Mouse (Mus musculus): ENCODE data around the gene Lrfn4.
"Not testable (repeated sequence)": the region's sequence is repeated elsewhere in the genome, so short reads cannot be mapped to it uniquely, and the experiment has no call there.

The Lrfn4 gene

DNA sequence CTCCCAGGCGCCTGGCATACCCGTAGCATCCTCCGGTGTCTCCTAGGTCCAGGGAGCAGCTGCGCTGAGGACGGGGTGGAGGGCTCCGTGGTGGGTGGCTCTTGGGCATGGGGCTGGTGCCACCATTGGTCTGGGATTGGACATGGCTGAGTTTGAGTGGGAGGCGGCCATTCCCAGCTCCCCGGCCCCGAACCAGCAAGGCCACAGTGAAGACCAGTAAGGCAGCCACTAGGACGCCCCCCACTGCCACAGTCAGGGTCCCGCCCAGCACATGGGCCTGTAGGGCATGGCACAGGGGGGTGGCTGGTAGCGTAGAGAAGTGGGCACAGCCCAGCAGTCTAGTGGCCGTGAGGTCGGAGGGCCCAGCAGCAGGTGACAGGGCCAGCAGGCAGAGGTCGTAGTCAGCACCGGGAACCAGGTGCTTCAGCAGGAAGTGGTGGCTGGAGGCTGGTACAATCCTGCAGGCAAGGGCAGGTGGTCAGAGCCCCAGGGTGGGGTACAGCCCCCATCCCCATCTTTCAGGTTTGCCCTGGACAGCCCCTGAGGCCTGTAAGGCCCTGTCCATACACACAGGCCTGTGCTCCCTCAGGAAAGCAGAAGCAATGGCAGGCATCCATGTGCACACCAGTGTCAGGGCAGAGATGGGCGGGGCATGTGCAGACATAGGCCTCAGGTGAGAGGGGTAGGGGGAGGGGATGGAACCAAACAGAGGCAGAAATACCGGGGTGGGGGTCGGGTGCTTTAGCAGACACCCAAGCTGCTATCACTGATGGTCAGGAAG is 3.1 kb downstream of the Lrfn4 start:
- DNase-seq (ENCODE audit: low spot score in 2 of 2): no peak

DNA sequence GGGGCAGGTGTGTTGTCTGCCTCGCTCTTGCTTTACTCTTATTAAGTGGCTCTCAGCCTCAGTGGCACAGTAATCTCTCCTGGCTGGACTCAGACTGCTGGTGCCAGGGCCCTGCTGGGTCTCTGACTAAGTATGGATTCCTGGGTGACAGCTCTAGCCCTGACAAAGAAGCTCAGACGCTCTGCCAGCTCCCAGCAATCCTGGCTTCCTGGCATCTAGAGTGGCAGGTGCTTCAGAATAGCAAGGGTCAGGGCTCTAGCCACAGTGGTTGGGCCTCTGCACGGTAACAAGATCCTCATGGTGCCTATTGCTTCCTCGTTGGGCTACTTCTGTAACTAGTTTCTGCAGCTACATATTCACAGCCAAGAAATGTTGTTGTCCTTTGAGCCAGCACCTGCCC is 5.4 kb downstream of the Lrfn4 start:
- no peak for DNase-seq (ENCODE audit: low spot score in 2 of 2)

DNA sequence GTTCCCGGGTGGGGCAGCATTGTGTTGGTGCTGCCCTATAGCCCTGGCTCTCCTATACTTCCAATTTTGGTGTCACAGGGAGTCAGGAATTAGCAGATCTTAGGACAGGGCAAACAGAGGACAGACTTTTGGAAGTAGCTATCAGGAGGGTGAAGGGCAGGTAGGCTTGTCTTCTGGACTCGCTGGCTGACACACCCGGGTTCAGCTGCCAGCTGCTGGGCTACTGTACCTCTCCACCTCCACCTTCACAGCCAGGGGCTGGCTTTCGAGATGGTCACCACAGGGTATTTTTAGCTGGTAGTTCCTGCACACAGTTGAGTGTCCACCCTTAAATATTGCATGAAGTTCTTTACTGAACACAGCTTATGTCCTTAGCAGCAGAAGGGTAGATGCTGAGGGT is 7.0 kb downstream of the Lrfn4 start:
- DNase-seq (ENCODE audit: low spot score in 2 of 2): no peak

DNA sequence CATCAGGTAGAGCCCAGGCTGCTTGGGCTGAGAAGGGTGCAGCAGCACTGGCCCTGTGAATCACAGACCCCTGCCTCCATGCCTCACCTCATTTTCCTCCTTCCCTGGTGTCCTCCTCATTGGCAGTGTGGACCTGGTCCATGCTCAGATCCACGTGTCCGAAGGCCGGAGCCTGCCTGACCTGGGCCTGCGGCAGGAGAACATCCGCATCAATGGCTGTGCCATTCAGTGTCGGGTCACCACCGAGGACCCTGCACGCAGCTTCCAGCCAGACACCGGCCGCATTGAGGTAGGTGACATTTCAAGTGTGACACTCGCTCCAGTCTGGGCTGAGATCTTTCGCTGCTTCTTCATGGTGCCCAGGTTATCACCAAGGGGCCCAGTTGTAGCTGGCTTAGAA is 8.1 kb downstream of the Lrfn4 start:
- DNase-seq (ENCODE audit: low spot score in 2 of 2): no peak

DNA sequence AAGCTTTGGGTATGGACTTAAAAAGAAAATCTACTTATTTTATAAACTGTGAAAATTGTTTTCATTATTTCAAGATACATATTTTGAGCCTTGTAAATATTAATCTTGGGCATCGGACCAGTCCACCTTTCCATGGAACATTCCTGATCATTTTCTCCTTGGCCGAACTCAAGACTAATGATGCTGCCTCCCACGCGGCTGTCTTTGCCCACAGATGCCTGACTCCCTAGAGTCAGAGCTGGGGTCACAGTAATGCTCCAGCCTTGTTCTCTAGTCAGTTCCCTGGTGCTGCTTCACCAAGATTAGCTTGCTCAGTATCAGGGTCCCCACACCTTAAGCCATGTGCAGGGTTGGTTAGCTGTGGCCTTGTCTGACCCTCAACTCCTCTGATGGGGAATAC is 9.8 kb downstream of the Lrfn4 start:
- no peak for DNase-seq (ENCODE audit: low spot score in 2 of 2)

DNA sequence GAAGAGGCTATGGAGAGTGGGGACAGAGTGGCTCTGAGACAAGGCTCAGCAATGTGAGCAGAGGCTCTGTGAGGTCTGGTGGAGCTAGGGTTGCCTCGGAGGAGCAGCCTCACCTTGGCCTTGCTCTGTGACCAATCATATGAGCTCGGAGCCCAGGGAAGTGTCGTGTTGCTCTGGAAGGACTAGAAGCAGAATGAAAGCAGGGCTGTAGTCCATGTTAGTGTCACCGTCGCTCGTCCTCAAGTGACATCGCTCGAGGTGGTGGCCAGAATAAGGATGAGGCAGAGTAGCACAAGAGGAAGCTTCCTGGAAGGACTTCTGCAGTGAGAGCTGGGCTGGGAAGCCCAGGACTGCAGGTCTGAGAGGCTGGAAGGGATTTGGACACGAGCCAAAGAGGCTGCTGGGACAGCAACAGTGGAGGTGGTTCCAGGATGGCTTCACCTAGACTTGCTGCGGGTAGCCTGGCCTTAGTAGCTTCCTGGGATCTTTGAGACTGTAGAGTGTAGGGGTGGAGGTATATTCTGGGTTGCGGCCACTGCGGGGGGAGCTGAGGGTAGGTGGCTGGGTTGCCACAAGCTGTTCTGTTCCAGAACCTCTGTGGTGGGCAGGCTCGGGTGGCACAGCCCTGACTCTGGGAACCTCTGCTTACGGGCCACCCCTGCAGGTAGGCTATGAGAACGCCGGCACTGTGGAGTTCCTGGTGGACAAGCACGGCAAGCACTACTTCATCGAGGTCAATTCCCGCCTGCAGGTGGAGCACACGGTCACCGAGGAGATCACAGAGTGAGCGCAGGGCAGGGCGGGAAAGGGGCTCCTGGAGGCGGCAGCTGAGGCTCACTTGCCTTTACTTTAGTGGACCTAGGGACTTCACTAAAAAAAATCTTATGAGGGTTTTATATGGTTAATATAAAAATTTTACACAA is 11.4 kb downstream of the Lrfn4 start:
- DNase-seq (ENCODE audit: low spot score in 2 of 2): no peak

DNA sequence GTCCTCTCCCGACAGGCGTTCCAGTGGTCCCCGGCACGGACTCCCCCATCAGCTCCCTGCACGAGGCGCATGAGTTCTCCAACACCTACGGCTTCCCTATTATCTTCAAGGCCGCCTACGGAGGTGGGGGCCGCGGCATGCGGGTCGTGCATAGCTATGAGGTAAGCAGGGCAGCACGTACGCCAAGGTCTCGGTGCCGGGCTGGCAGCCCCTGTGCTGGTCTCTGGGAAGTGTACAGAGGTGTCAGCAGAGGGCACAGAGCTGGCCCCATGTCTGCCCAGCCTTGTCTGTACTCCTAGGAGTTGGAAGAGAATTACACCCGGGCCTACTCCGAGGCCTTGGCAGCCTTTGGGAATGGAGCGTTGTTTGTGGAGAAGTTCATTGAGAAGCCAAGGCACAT is 13.0 kb downstream of the Lrfn4 start:
- DNase-seq (ENCODE audit: low spot score in 2 of 2): no peak

DNA sequence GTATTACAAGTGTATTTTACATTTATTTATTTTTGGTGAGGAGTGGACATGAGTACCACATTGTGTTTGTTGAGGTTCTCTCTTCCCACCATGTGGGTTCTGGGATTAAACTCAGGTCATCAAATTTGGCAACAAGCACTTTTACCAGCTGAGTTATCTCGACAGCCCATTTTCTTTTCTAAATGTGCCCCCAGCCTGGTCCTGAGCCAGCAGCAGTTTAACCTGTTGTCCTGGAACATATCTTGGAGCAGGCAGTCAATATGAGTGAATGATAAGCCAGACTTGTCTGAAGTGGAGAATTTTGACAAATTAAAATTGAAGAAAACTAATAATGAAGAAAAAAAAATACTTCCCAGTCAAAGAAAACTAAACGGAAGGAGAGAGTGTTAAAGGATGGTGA is 19.4 kb downstream of the Lrfn4 start:
- no peak for DNase-seq (ENCODE audit: low spot score in 2 of 2)

DNA sequence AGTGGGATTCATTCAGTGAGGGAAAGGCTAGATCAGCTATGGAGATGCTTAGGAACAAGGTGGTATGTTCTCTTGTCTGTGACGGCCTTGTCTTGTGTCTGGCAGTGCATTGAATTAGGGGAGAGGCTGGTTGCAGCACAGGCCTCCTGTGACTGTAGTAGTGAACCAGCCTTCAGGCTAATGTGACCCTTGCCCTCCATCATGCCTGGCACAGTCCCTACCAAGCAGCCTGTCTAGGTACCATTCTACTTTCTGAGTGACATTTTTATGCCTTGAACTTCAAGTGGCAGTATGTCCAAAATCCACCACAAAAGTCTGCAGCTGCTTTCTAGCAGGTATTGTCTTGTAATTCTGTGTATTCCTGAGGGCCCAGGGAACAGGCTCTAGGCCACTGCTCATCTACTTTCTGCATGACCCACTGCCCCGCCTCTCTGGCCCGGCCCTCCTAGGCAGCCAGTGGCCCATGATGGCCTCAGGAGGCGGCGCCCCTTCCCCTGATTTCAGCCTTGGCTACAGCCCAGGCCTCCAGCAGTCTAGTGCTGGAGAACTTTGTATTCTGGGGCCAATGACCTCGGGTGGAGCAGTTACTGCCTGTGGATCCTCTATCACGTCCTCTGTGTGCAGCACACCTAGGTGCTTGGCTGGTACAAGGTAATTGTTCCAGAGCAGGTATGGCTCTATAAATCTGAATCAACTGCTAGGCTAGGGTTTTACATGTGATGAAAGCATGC is 21.5 kb downstream of the Lrfn4 start:
- no peak for DNase-seq (ENCODE audit: low spot score in 2 of 2)

DNA sequence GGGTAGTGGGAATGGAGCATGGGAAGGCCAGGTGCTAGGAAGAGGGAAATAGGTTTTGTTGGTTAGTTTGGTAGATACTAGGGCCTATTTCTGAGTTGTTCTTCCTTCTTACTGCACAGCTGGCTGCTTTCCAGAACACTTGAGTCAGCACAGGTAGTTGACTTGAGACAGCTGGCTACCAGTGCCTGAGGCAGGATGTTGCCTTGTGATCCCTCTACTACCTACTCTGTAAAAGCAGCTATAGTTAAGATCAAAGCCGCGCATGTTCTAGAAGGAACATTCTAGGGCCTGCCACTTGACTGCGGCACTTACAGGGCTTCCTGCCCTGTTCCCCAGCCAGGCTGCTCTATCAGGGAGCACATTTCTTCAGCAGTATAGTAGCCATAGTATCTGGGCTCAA is 25.4 kb downstream of the Lrfn4 start:
- DNase-seq (ENCODE audit: low spot score in 2 of 2): no peak

DNA sequence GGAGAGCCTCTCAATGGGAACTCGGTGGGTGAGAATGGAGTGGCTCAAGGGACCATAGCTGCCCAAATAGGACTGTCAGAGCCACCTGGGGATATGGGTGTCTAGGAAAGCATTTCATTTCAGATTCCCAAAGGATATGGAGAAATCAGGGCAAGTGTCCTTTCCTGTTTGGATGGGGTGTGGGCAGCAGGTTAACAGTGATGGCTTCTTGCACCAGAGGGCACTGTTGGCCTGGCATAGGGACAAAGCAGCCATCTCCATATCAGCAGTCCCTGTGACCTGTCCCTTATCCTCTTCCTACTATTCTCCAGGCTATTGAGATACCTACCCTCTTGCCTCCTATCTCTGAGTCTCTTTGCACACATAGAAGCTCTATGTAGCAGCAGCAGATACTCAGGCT is 26.4 kb downstream of the Lrfn4 start:
- DNase-seq (ENCODE audit: low spot score in 2 of 2): no peak

DNA sequence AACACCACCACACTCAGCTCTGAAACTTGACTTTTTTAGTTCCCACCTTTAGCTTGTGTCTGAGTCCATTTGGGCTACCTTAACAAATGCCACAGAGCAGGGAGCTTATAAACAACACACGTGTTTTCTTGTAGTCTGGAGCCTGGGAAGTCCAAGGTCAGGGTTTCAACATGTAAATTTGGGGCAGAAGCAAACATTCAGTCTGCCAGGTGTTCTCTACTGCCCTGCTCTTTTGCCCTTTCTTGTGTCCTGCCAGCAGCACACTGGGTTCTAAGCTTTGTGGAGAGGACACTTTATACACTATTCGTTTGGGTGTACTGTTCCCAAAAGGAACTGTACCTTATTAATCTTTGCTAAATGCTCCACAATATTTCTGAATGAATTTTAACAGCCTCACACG is 27.0 kb downstream of the Lrfn4 start:
- no peak for DNase-seq (ENCODE audit: low spot score in 2 of 2)

DNA sequence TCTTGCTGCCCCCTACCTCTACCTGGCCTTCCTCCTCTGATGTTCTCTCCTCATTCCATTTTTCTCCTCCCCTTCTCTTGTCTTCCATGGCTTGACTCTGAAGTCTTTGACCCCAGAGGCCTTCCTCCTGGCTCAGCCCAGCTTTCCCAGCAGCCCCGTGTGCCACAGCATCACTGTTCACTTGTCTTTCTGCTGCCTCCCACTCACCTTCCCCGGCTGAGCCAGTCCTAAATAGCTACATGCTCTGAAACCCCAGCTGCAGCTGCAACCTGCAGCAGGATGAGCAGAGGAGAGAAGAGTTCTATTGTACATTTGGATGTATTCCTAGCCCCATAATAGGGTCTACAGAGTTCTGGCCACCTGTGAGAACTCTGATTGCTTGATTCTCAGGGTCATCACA is 28.0 kb downstream of the Lrfn4 start:
- no peak for DNase-seq (ENCODE audit: low spot score in 2 of 2)

DNA sequence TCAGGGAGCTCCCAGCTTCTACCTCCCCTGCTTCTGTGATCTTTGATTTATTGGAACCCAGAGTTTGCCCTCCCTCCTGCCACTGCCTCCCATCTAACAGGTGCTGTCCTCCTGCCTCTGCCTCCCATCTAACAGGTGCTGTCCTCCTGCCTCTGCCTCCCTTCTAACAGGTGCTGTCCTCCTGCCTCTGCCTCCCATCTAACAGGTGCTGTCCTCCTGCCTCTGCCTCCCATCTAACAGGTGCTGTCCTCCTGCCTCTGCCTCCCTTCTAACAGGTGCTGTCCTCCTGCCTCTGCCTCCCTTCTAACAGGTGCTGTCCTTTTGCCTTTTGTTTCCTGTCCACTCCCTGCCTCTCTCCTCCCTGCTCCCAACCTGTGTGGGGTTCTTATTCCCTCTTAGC is 28.7 kb downstream of the Lrfn4 start:
- not testable (repeated sequence) for DNase-seq (ENCODE audit: low spot score in 2 of 2)

DNA sequence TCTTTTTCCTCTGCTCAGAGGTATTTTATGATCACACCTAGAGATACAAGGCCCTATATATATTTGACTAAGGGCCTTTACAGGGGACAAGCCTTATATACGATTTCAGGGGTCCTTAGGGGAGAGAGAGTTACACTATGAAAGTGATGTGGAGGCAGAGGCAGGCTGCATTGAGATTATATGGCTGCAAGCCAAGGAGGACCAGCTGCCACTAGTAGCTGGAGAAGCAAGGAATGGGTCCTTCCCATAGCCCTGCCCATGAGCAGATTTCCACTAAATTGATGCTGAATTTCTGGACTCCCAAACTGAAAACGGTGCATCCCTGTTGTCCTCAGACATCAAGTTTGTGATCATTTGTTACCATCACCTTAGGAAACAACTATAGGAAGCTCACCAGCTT is 31.6 kb downstream of the Lrfn4 start:
- no peak for DNase-seq (ENCODE audit: low spot score in 2 of 2)

DNA sequence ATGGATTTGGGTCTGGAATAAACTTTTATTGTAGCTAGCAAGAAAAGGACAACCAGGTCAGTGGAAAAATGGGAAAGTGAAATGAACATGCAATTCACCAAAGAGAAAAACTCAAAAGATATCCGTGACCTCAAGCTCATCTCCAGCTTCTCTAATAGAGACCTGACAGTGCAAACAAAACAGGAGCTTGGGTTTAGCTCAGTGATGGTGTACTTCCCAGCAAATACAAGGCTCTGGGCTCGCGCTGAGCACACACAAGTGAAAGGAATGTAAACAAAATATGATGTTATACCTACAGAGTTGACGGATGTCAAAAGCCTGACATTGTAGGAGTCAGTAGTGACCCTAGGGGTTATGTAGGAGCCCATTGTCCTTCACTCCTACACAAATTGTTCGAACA is 36.2 kb downstream of the Lrfn4 start:
- no peak for DNase-seq (ENCODE audit: low spot score in 2 of 2)

DNA sequence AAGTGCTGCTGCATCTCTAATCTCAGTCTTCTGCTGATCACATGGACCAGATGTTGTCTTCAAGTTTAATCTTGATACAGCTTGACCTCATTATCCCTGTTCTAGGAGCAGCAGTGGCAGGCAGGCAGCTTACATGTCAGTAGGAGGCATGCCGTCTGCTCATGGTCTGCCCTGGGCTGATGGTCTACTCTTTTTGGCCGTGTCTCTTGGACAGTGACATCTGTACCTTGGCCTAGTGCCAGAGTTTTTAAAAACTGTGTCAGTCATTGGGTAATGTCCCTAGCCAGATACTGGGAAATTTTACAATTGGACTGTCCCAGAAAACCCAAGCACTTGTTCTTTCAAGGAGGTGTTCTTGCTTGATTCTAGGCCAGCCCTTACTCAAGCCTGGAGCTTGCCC is 36.7 kb downstream of the Lrfn4 start:
- DNase-seq (ENCODE audit: low spot score in 2 of 2): no peak

DNA sequence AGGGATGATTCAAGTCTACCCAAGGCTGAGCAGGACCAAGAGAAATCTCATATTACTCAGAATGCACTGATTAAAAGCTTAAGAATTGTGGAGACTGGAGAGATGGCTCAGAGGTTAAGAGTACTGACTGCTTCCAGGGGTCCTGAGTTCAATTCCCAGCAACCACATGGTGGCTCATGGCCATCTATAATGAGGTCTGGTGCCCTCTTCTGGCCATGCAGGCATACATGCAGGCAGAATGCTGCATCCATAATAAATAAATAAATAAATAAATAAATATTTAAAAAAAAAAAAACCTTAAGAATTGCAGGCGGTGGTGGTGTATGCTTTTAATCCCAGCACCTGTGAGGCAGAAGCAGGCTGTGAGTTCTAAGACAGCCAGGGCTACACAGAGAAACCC is 42.2 kb downstream of the Lrfn4 start:
- no peak for DNase-seq (ENCODE audit: low spot score in 2 of 2)

DNA sequence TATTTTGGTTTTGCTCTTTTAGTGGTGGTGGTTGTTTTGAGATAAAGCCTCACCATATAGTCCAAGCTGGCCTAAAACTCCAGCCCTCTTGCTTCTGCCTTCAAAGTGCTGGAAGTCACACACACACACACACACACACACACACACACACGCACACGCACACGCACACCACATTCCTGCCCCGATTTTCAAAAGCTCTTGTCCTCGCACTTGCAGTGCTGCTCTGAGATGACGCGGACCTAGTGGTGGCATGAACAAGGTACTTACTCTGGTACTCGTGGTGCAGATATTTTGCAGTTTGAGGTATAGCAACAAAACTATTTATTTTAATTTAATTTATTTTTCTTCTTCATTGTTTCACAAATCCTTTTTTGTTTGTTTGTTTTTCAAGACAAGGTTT is 43.0 kb downstream of the Lrfn4 start:
- no peak for DNase-seq (ENCODE audit: low spot score in 2 of 2)

DNA sequence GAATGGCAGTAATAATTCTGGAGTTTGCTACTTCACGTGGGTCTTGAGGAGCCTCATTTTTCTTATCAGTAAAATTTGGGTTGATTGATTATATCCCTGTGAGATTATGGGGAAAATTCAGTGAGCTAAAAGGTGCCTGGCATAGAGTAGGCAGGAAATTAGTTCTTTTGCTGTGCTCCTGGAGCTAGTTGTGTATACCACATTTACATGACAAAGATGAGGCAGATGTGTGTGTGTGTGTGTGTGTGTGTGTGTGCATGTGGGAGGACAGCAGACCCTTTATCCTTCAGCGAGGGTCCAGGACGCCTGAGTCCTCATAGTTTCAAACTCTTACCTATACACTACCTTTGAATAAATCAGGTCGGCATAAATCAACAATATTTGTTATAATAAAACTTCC is 43.4 kb downstream of the Lrfn4 start:
- no peak for DNase-seq (ENCODE audit: low spot score in 2 of 2)

DNA sequence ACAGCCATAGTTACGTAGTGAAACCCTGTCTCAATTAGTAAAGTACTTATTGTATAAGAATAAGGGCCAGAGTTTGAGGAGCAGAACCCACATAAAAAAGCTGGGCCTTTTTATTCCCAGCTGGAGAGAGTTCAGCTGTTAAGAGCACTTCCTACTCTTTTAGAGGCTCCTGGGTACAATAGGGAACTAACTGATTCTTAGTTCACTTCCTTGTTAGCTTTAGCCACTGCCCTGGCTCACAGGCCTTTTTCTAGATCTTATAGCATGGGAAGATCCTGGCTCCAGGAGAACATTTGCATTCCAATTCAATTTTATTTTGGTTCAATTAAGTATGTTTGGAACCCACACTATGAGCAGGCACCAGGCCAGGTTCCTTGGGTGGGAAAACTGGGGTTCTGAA is 43.8 kb downstream of the Lrfn4 start:
- no peak for DNase-seq (ENCODE audit: low spot score in 2 of 2)

DNA sequence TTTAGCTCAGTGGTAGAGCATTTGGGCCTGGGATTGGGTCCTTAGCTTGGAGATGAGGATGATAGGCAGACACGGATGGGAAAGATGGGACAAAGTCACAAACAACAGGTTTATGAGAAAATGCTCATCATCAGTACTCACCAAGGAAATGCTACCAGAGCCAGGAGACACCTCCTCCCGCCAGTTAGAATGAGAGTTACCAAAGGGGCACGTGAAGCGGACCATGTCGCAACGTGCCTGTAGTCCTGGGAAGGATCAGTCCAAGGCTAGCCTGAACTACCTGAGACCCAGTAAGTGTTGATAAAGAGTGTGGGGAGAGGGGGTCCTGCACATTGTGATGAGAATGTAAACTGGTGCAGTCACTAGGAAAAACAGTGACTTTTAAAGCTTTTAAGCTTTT is 44.7 kb downstream of the Lrfn4 start:
- no peak for DNase-seq (ENCODE audit: low spot score in 2 of 2)

DNA sequence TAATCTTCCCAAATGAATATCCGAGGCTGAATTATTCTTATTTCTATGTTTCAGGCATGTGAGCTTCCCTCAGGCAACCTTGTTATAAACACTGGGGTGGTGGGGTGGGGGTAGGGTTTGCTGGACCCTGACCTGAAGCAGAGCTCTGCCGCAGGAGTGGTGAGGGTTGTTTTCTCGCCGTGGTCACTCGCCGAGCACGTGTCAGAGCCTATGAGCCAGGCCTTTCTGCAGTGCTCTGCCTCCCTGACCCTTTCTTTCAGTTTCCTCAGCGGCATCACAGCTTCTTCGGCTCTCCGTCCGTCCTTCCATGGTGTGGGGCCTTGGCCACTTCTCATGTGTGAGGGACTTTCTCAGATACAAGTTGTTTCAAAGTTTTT is 45.2 kb downstream of the Lrfn4 start:
- no peak for DNase-seq (ENCODE audit: low spot score in 2 of 2)
